Mouse (Mus musculus): Measurements from ENCODE around the gene Ror2. TPM values are rescaled to one million over a fixed set of nuclear protein-coding genes. Genes with fewer than 3 reads are reported as not detected.
"Not testable (repeated sequence)": the region's sequence is repeated elsewhere in the genome, so short reads cannot be mapped to it uniquely, and the experiment has no call there.

Ror2 gene
- total RNA-seq (2021) = 1 to 10 TPM in 1 of 2 experiments, under 1 TPM in 1; 0.32 to 1.2 TPM
- long read RNA-seq, experiment 1 = 0 reads
- long read RNA-seq, experiment 2 = 0 reads

- intact Hi-C loops (cut with DNase I) = loop anchor here (5.0 kb wide), 1 partner anchor 169 kb away; no protein-coding TSS in a partner anchor
- peak; percentile 45 to 62 for DNase-seq
These were observed at the start of gene Ror2 for GRCm38 (mm10) chr13:53285756-53286361. Ror2 (minus strand) TSS chr13:53286124.

DNA sequence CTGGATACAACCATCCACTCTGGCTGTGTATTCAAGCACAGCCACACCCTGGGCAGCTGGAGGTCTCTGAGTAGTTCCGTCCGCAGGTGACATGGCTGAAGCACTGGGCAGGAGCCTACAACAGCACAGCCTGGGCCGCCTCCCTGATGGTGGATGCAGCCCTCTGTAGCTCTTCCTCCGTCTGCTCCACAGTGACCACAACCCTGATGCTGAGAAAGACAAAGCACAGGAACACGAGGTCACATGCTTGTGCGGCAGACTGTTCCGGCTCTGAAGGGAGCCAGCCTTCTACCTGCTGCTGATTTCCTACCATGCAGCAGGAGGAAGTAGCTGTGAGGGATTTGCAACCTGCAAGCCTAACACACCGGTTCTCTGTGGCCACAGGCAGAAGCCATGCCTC is 47.8 kb upstream of the Ror2 start:
- no peak for DNase-seq
- intact Hi-C loops (cut with DNase I) = no loop called here

GRCm38 (mm10) chr13:53330246-53330645 is 44.3 kb upstream of the Ror2 start:
- intact Hi-C loops (cut with DNase I) = no loop called here
- DNase-seq = no peak

DNA sequence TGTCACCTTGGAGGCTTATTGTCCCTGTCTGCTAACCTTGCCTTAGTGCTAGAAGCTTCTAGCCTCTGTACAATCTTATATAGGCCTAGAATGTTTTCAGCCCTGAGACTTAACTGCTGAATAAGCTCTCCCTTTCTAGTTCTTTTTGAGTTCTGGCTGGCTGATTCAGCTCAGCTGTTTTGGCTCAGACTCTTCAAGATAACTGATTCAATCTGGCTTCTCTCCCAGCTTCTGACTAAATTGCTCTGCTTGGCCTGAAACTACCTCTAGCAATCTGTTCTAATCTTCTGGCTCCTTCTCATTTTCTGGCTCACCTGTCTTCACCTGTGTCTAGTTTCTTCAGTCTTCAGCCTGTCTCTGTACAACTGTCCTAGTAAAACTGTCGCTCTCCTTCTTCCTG is 39.6 kb upstream of the Ror2 start:
- intact Hi-C loops (cut with DNase I) = no loop called here
- no peak for DNase-seq

DNA sequence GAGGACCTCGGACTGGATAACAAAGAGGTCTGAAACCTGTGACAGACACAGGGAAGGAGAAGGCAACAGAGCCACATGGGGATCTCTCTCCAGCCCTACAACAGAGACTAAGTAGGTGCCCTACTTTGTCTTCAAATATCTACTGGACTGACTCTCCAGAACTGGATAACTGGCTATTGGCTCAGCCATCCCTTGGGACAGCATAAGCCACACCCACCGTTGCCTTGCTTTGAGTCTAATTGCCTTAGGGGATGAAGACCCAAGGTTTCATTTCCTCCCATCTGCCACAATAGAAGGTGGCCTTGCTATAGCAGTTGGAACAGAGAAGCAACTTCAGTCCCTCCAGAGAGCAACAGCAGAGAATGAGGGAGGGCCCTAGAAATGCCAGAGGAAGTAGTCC is 37.7 kb upstream of the Ror2 start:
- intact Hi-C loops (cut with DNase I) = no loop called here
- no peak for DNase-seq

GRCm38 (mm10) chr13:53320899-53321298 is 35.0 kb upstream of the Ror2 start:
- intact Hi-C loops (cut with DNase I) = no loop called here
- DNase-seq = no peak

DNA sequence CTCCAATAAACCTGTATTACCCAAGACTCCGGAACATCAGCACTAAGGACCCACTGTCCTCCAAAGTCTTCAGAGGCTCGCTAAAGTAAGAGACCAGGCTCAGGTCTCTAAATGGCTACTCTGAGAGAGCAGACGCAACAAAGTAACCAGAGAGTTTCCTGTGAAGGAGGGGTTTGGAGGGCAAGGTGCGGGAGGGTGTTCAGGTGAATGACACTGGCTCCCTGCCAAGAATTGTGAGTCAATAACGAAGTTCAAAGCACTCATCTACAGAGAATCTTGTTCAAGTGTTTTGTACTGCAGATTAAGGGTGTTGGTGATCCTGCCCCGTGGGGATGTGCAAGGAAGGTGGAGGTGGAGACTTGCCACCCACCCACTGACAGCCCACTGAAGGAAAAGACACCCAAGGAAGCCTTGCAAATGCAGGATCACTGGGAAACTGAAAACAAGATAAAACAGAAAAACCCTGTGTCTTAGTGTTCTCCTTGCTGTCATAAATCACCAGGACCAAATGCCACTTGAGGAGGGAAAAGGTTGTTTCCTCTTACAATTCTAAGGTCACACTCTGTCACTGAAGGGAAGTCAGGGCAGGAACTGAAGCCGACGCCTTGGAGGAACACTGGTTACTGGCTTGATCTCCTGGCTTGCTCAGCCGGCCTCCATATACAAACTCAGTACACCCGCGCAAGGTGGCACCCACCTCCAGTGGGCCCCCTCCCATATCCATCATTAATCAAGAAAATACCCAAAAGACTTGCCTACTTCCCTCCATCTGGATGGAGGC is 30.8 kb upstream of the Ror2 start:
- intact Hi-C loops (cut with DNase I) = no loop called here
- no peak for DNase-seq

- DNase-seq; intact Hi-C loops (cut with DNase I): not testable (repeated sequence)
These were observed 29.8 kb upstream of the Ror2 start for GRCm38 (mm10) chr13:53315757-53316156.

DNA sequence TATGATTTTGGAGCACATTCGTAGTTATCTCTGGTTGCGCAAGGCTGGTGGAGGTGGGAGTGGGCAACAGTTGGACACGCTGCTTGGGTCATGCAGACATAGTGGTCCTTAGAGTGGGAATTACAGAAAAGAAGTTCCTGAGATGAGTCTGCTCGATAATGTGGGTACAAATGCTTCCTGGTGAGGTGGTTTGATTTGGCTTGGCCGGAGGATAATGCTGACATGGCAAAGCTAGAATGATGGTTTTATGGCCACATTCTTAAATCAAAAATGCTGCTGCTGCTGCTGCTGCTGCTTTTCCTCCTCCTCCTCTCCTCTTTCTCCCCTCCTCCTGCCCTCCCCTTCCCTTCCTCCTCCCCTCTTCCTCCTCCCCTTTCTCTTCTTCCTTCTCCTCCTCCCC is 24.5 kb upstream of the Ror2 start:
- DNase-seq = no peak
- intact Hi-C loops (cut with DNase I) = no loop called here

DNA sequence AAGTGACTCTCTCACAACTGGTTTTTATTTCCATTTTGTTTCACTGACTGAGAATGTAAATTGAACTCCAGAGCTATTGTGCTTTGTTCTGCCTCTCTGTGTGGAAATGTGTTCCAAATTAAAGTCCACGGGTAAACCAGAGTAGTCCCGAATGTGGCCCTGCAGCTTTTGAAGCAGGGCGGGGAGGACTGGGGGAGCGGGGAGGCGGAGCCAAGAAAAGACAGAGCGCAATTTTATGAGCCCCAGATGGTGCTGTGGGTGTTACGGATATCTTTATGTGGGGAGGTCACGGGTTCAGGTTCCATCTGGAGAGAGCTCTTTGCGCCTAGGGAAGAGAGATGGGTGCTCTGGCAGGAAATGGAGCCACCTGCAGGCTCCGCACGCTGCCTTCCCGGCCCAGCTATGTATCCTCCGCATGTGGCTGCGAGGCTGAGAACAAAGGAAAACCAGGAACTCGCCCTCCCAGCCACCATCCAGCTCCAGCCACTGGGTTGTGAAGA is 23.8 kb upstream of the Ror2 start:
- peak in 1 of 2 experiments; percentile 21 for DNase-seq
- intact Hi-C loops (cut with DNase I) = no loop called here

GRCm38 (mm10) chr13:53309148-53309547 is 23.2 kb upstream of the Ror2 start:
- intact Hi-C loops (cut with DNase I) = no loop called here
- peak in 1 of 2 experiments; percentile 24 for DNase-seq

DNA sequence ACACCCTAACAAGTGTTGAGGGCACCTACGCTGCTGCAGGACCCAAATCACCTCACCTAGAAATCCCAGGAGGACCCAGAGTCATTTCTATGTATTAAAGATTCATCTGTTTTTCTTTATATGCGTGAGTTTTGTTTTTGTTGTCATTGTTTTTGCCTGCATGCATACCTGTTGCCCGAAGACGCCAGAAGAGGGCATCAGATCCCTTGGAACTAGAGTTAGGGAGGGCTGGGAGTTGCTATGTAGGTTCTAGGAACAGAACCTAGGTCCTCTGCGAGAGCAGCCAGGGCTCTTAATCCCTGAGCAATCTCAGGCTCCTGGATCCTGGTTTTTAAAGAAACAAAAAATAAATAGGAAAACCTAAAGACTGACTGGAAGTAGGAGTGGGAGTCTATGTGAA is 20.9 kb upstream of the Ror2 start:
- intact Hi-C loops (cut with DNase I) = no loop called here
- DNase-seq = no peak

- intact Hi-C loops (cut with DNase I) = no loop called here
- DNase-seq = no peak
These were observed 19.3 kb upstream of the Ror2 start for GRCm38 (mm10) chr13:53305256-53305655.

DNA sequence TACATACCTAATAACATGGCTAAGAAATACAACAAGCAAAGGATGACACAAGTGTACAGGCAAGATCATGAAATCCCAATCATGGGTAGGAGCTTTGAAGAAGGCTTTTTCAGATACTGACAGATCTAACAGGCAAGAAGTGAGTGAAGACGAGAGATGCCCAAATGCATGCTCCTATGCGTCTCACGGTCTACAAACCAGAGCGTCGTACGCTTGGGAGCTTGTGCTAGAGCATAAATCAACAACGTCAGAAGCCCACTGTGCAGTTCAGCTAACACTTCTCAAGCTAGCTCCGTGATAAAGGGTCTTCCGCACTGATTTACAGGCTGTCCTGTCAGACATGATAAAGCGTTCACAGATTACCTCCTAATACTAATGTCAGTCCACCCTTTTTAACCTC is 16.8 kb upstream of the Ror2 start:
- intact Hi-C loops (cut with DNase I) = no loop called here
- no peak for DNase-seq

DNA sequence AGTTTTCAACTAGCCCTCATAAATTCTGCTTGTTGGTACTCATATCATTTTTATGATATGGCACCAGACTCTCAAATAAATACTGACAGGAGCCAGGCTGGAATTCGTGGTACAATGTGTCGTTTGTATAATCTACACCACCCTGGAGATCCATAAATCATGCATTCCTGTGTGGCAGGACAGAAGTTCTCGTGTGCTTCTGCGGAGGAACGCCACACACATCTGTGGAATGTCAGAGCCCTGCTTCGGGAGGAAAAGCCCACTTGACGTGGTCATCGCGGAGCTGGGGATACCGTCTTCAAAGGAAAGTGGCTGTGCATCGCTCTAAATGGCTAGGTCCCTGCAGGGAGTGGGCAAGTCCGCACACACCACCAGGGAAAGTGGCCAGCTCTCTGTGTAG is 7.1 kb upstream of the Ror2 start:
- intact Hi-C loops (cut with DNase I) = no loop called here

GRCm38 (mm10) chr13:53292244-53292643 is 6.3 kb upstream of the Ror2 start:
- intact Hi-C loops (cut with DNase I) = no loop called here
- DNase-seq = no peak

More for the DNA sequence above, 7.1 kb upstream of the Ror2 start:
- no peak for DNase-seq

DNA sequence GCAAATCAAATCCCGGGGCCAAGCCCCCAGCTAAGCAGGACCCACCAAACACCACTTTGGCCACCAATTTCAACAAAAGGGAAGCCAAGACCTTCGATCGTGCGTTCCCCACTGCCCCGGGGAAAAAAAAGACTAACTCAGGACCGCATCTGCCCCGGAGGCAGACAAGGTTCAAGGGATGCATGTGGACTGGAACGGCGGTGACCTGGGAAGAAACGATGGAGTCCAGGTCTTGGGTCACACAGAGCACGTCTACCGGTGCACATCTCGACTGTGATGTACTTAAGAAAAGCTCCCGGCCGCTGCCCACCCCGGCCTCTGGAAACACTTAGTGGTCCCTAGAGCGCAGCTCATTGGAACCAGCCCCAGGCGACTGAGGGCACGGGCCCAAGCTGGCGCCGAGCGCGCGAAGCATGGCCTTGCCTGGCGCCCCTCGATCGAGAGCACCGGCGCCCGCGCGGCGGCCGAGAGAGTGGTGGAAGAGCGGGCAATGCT is 616 bp downstream of the Ror2 start:
- peak in 1 of 2 experiments; percentile 39 for DNase-seq
- intact Hi-C loops (cut with DNase I) = loop anchor here (5.0 kb wide), 1 partner anchor 168 kb away; no protein-coding TSS in a partner anchor

DNA sequence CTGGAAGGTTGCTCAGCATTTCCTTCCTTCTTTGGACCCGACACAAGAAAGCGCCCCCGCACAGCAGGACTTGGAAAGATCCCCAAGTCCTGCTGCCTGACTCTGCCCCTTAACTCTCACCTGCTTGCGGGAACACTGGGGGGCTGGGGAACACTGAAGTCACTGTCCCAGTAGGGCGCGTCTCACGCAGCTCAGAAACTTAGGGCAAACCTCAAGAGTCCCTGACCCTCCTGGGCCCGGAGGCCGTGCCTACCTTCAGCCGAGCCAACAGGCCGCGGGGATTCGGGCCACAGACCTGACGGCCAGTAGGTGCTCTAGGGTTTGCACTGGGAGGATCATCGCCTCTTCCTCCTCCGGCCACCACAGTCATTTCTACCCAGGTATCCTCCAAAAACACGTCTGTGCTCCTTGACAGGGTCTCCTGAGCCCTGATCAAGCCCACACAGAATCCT is 1.2 kb downstream of the Ror2 start:
- intact Hi-C loops (cut with DNase I) = loop anchor here (5.0 kb wide), 1 partner anchor 167 kb away; no protein-coding TSS in a partner anchor
- no peak for DNase-seq

DNA sequence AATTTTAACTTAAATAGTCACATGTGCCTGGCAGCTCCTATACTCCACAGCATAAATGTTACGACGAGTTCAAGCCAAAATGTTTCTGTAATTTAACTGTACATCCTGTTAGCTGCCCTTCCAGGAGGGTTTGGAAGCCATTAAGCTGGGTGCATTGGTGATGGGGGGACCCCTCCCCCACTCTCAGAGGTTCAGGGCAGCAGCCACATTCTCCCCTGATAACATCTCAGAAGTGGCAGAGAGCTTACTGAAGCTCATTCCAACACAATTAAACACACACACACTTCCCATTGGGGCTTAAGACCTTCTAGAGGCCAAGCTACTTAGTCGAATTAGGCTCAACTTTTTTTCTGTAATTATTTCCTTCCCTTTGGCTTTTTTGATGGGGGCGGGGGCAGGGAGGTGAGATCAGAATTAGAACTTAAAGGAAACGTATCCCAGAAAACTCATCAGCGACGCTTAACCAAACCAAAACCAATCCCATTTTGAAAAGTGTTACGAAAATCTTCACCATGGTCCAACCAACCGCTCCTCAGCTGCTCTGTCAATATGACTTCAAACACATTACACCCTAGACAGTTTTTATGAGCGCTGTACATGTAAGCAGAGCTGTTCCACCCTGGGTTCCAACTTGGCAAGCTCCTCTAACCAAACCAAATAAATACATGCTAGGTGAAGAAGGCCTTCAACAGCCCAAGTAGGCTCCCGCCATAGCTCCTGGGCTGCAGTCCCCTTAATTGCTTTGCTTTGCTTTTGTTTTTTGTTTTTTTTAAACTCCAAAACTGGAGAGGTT is 4.1 kb downstream of the Ror2 start:
- no peak for DNase-seq
- intact Hi-C loops (cut with DNase I) = no loop called here

DNA sequence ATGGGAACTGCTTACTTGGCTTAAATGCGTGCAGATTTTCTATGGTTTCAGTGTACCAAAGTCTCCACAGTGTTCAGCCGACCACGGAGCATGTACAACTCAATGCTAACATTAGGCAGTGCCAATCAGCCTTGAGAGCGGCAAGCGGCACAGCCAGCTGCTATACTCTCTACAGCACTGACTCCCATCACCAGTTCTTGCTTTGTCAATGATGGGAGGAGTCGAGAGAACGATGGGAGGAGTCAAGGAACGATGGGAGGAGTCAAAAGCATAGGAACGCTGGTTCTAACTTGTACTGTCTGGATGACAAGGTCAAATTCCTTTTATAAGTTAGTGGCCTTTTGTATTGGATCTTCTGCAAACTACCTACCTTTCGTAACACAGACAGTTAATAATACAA is 7.0 kb downstream of the Ror2 start:
- intact Hi-C loops (cut with DNase I) = no loop called here
- no peak for DNase-seq

DNA sequence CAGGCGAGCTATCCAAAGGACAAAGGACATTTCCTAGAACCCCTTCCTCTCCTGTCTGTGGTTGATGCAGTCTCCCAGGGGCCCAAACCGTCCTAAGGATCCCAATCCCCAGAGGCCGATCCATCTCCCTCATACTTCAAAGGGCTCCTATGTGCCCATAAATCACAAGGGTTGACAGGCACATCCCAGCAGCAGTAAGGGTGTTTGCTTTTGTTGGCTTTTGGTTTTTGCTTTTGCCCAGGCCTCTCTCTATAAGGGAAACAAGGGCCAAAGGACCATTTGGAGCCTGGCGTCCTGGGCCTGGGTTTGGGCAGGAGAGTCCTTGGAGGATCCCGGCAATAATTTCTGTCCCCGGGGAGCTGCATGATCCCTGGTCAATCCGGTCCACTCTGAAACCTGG is 9.5 kb downstream of the Ror2 start:
- intact Hi-C loops (cut with DNase I) = no loop called here
- no peak for DNase-seq
